In genomic region chr2:32319586-32320580, GRCm38 (mm10) we compare ENCODE assay signal across 7 mouse cellular contexts. TPM values are rescaled to one million over a fixed set of nuclear protein-coding genes. Genes with fewer than 3 reads are reported as not detected.
A peak's percentile ranks its signal among the peaks of the same experiment; 100 is the strongest.
DNase-seq lines count a peak whose midpoint lies in the region; ATAC-seq and TF ChIP-seq lines count a peak whose summit lies in the region.

No protein-coding gene starts in this region.

- no peak overlapping the region for H3K4me3 ChIP-seq in midbrain, embryonic 16.5 days (ENCODE audit: low read depth, low read length)
- H3K4me3 ChIP-seq in midbrain, embryonic 14.5 days (replicated peaks; ENCODE audit: low read depth, low read length) = no peak overlapping the region
- H3K4me3 ChIP-seq in gastrocnemius, adult 2 months = peak overlapping the region; percentile 72
- H3K4me3 ChIP-seq in stomach, embryonic 14.5 days (ENCODE audit: low read depth, low read length) = no peak overlapping the region
- no peak overlapping the region for H3K4me3 ChIP-seq in midbrain, embryonic 13.5 days (replicated peaks)

- H3K9me3 ChIP-seq in midbrain, embryonic 16.5 days (replicated peaks; ENCODE audit: control insufficient read depth, low read length, poor library complexity, severe bottlenecking) = no peaks in the 10 kb centered on the region
- no peaks in the 10 kb centered on the region for H3K9me3 ChIP-seq in midbrain, embryonic 14.5 days (ENCODE audit: control insufficient read depth, low read length)
- no peaks in the 10 kb centered on the region for H3K9me3 ChIP-seq in stomach, embryonic 14.5 days (ENCODE audit: control insufficient read depth, low read depth, low read length)
- H3K9me3 ChIP-seq in midbrain, embryonic 13.5 days = no peaks in the 10 kb centered on the region

- no peak overlapping the region for H3K27ac ChIP-seq in midbrain, embryonic 16.5 days (ENCODE audit: low read length)
- H3K27ac ChIP-seq in midbrain, embryonic 14.5 days (replicated peaks; ENCODE audit: low read depth, low read length) = no peak overlapping the region
- peak overlapping the region; percentile 91 for H3K27ac ChIP-seq in gastrocnemius, adult 2 months
- peak overlapping the region; percentile 99 for H3K27ac ChIP-seq in stomach, embryonic 14.5 days (ENCODE audit: low read length)
- no peak overlapping the region; the same call in 1 of the 2 replicates for H3K27ac ChIP-seq in midbrain, embryonic 13.5 days

- peaks cover 19% of the 10 kb centered on the region for H3K4me1 ChIP-seq in midbrain, embryonic 16.5 days (ENCODE audit: control insufficient read depth, insufficient read depth, low read length)
- peaks cover 29% of the 10 kb centered on the region for H3K4me1 ChIP-seq in midbrain, embryonic 14.5 days (ENCODE audit: control insufficient read depth, insufficient read depth, low read length)
- H3K4me1 ChIP-seq in stomach, embryonic 14.5 days (ENCODE audit: control insufficient read depth, insufficient read depth, low read length) = peaks cover 44% of the 10 kb centered on the region
- H3K4me1 ChIP-seq in midbrain, embryonic 13.5 days (replicated peaks) = peaks cover 51% of the 10 kb centered on the region

- intact Hi-C loops in gastrocnemius, adult 2 months (cut with DNase I) = no loop called here

- H3K4me2 ChIP-seq in midbrain, embryonic 16.5 days (ENCODE audit: low read length) = no peak overlapping the region
- H3K4me2 ChIP-seq in midbrain, embryonic 14.5 days (ENCODE audit: low read length) = no peak overlapping the region
- peak overlapping the region; percentile 72 for H3K4me2 ChIP-seq in stomach, embryonic 14.5 days (replicated peaks; ENCODE audit: low read depth, low read length)
- H3K4me2 ChIP-seq in midbrain, embryonic 13.5 days (replicated peaks) = no peak overlapping the region

- peaks cover 9% of the 10 kb centered on the region; the same call in 1 of the 2 replicates for H3K36me3 ChIP-seq in midbrain, embryonic 16.5 days (ENCODE audit: control insufficient read depth, insufficient read depth, low read length)
- H3K36me3 ChIP-seq in midbrain, embryonic 14.5 days (ENCODE audit: control insufficient read depth, insufficient read depth, low read length) = peaks cover 16% of the 10 kb centered on the region
- no peaks in the 10 kb centered on the region; the same call in 1 of the 2 replicates for H3K36me3 ChIP-seq in stomach, embryonic 14.5 days (ENCODE audit: control insufficient read depth, insufficient read depth, low read length)
- peaks cover 18% of the 10 kb centered on the region for H3K36me3 ChIP-seq in midbrain, embryonic 13.5 days

- WGBS in midbrain, embryonic 16.5 days = 57% methylated on average over 9 of the region's 9 CpGs
- WGBS in midbrain, embryonic 14.5 days = 60% methylated on average over 9 of the region's 9 CpGs
- WGBS in stomach, embryonic 14.5 days = 27% methylated on average over 9 of the region's 9 CpGs
- WGBS in midbrain, embryonic 13.5 days = 61% methylated on average over 9 of the region's 9 CpGs

- H3K27me3 ChIP-seq in midbrain, embryonic 16.5 days (ENCODE audit: control insufficient read depth, insufficient read depth, low read depth, low read length) = no peaks in the 10 kb centered on the region
- no peaks in the 10 kb centered on the region for H3K27me3 ChIP-seq in midbrain, embryonic 14.5 days (ENCODE audit: control insufficient read depth, insufficient read depth, low read length)
- no peaks in the 10 kb centered on the region for H3K27me3 ChIP-seq in stomach, embryonic 14.5 days (ENCODE audit: control insufficient read depth, insufficient read depth, low read length)
- H3K27me3 ChIP-seq in midbrain, embryonic 13.5 days = peaks cover 15% of the 10 kb centered on the region

- DNase-seq in midbrain, embryonic 14.5 days = no peak
- peak; percentile 83 for DNase-seq in gastrocnemius, adult 2 months
- DNase-seq in heart, postnatal 4 days = peak; percentile 61
- no peak for DNase-seq in adrenal gland, postnatal 14 days

- no peak for ATAC-seq in midbrain, embryonic 16.5 days
- no peak for ATAC-seq in midbrain, embryonic 14.5 days (ENCODE audit: low FRiP score, low TSS enrichment)
- peak; percentile 38; the same call in 1 of the 2 replicates for ATAC-seq in stomach, embryonic 14.5 days (ENCODE audit: insufficient number of reproducible peaks, insufficient read depth, low FRiP score, low read depth)
- no peak for ATAC-seq in midbrain, embryonic 13.5 days

- 0 out of 2 replicates have a peak overlapping the region, but pooled peaks have one; percentile 25 for H3K9ac ChIP-seq in midbrain, embryonic 16.5 days (ENCODE audit: low read depth, low read length)
- no peak overlapping the region for H3K9ac ChIP-seq in midbrain, embryonic 14.5 days (replicated peaks; ENCODE audit: low read length)
- no peak overlapping the region for H3K9ac ChIP-seq in stomach, embryonic 14.5 days (replicated peaks; ENCODE audit: low read depth, low read length)
- no peak overlapping the region for H3K9ac ChIP-seq in midbrain, embryonic 13.5 days (replicated peaks)

- no peak for TF ChIP-seq CTCF in gastrocnemius, adult 2 months (IDR thresholded peaks at IDR 0.05)

RNA-seq across cellular contexts. Expression of gene Swi5, which starts 32.0 kb away (rescaled TPM):
- 392 and 415 TPM in 2 replicates for polyA plus RNA-seq in midbrain, embryonic 16.5 days (2015; fragmentation: Nextera tagmentation; extraction: Ambion mirVana)
- 169 and 339 TPM in 2 replicates for polyA plus RNA-seq in midbrain, embryonic 14.5 days (2014; fragmentation: Nextera tagmentation; extraction: Ambion mirVana)
- total RNA-seq in gastrocnemius, adult 2 months (2021) = 100 to 1,000 TPM; 118 to 175 TPM
- 100 to 1,000 TPM; 181 to 193 TPM for total RNA-seq in heart, postnatal 4 days (2021)
- 137 and 143 TPM in 2 replicates for polyA plus RNA-seq in stomach, embryonic 14.5 days (2014; fragmentation: Nextera tagmentation; extraction: Ambion mirVana)
- 251 and 254 TPM in 2 replicates for total RNA-seq in adrenal gland, postnatal 14 days (2021)
- 454 and 469 TPM in 2 replicates for polyA plus RNA-seq in midbrain, embryonic 13.5 days (2015; fragmentation: Nextera tagmentation; extraction: Ambion mirVana)

RNA-seq across cellular contexts. Expression of gene Ciz1, which starts 32.2 kb away (rescaled TPM):
- 56.3 and 58.7 TPM in 2 replicates for polyA plus RNA-seq in midbrain, embryonic 16.5 days (2015; fragmentation: Nextera tagmentation; extraction: Ambion mirVana)
- 46.4 and 54.1 TPM in 2 replicates for polyA plus RNA-seq in midbrain, embryonic 14.5 days (2014; fragmentation: Nextera tagmentation; extraction: Ambion mirVana)
- 10 to 100 TPM; 26.4 to 26.6 TPM for total RNA-seq in gastrocnemius, adult 2 months (2021)
- total RNA-seq in heart, postnatal 4 days (2021) = 10 to 100 TPM; 34.5 to 48.3 TPM
- 44.7 and 45.4 TPM in 2 replicates for polyA plus RNA-seq in stomach, embryonic 14.5 days (2014; fragmentation: Nextera tagmentation; extraction: Ambion mirVana)
- total RNA-seq in adrenal gland, postnatal 14 days (2021) = 61.8 and 67.0 TPM in 2 replicates
- polyA plus RNA-seq in midbrain, embryonic 13.5 days (2015; fragmentation: Nextera tagmentation; extraction: Ambion mirVana) = 54.4 and 56.7 TPM in 2 replicates

RNA-seq across cellular contexts. Expression of gene Golga2, which starts 32.7 kb away (rescaled TPM):
- 31.8 and 35.7 TPM in 2 replicates for polyA plus RNA-seq in midbrain, embryonic 16.5 days (2015; fragmentation: Nextera tagmentation; extraction: Ambion mirVana)
- polyA plus RNA-seq in midbrain, embryonic 14.5 days (2014; fragmentation: Nextera tagmentation; extraction: Ambion mirVana) = 22.5 and 26.1 TPM in 2 replicates
- 10 to 100 TPM; 56.0 to 62.9 TPM for total RNA-seq in gastrocnemius, adult 2 months (2021)
- total RNA-seq in heart, postnatal 4 days (2021) = 10 to 100 TPM; 75.1 to 78.1 TPM
- polyA plus RNA-seq in stomach, embryonic 14.5 days (2014; fragmentation: Nextera tagmentation; extraction: Ambion mirVana) = 23.1 and 24.3 TPM in 2 replicates
- 69.4 and 72.8 TPM in 2 replicates for total RNA-seq in adrenal gland, postnatal 14 days (2021)
- polyA plus RNA-seq in midbrain, embryonic 13.5 days (2015; fragmentation: Nextera tagmentation; extraction: Ambion mirVana) = 26.0 and 26.7 TPM in 2 replicates

RNA-seq across cellular contexts. Expression of gene Dnm1, which starts 33.3 kb away (rescaled TPM):
- polyA plus RNA-seq in midbrain, embryonic 16.5 days (2015; fragmentation: Nextera tagmentation; extraction: Ambion mirVana) = 55.1 and 66.3 TPM in 2 replicates
- 90.6 and 103 TPM in 2 replicates for polyA plus RNA-seq in midbrain, embryonic 14.5 days (2014; fragmentation: Nextera tagmentation; extraction: Ambion mirVana)
- 1 to 10 TPM; 3.7 to 8.2 TPM for total RNA-seq in gastrocnemius, adult 2 months (2021)
- 1 to 10 TPM; 9.0 to 9.6 TPM for total RNA-seq in heart, postnatal 4 days (2021)
- polyA plus RNA-seq in stomach, embryonic 14.5 days (2014; fragmentation: Nextera tagmentation; extraction: Ambion mirVana) = 20.5 and 22.6 TPM in 2 replicates
- 18.9 and 26.7 TPM in 2 replicates for total RNA-seq in adrenal gland, postnatal 14 days (2021)
- polyA plus RNA-seq in midbrain, embryonic 13.5 days (2015; fragmentation: Nextera tagmentation; extraction: Ambion mirVana) = 35.5 and 41.2 TPM in 2 replicates

RNA-seq across cellular contexts. Expression of gene Uck1, which starts 59.9 kb away (rescaled TPM):
- polyA plus RNA-seq in midbrain, embryonic 16.5 days (2015; fragmentation: Nextera tagmentation; extraction: Ambion mirVana) = 101 and 107 TPM in 2 replicates
- polyA plus RNA-seq in midbrain, embryonic 14.5 days (2014; fragmentation: Nextera tagmentation; extraction: Ambion mirVana) = 89.6 and 96.1 TPM in 2 replicates
- 10 to 100 TPM in 1 of 2 experiments, 1 to 10 TPM in 1; 9.8 to 12.9 TPM for total RNA-seq in gastrocnemius, adult 2 months (2021)
- 10 to 100 TPM; 25.3 to 29.7 TPM for total RNA-seq in heart, postnatal 4 days (2021)
- polyA plus RNA-seq in stomach, embryonic 14.5 days (2014; fragmentation: Nextera tagmentation; extraction: Ambion mirVana) = 64.7 and 65.3 TPM in 2 replicates
- 132 and 137 TPM in 2 replicates for total RNA-seq in adrenal gland, postnatal 14 days (2021)
- 85.5 and 87.2 TPM in 2 replicates for polyA plus RNA-seq in midbrain, embryonic 13.5 days (2015; fragmentation: Nextera tagmentation; extraction: Ambion mirVana)

Comparison
In these comparisons a context has a peak if more than half of its experiments do, and no peak if none do; other contexts are left out.
1. H3K27ac ChIP-seq: peak in gastrocnemius, adult 2 months (single experiment) and stomach, embryonic 14.5 days (single experiment); none in midbrain, embryonic 16.5 days (single experiment), midbrain, embryonic 14.5 days (single experiment) and midbrain, embryonic 13.5 days (single experiment).
2. DNase-seq: peak in gastrocnemius, adult 2 months (single experiment) and heart, postnatal 4 days (single experiment); none in midbrain, embryonic 14.5 days (single experiment) and adrenal gland, postnatal 14 days (single experiment).